Mouse (Mus musculus) megakaryocyte-erythroid progenitor cell, adult 5-6 weeks (primary cell): ENCODE measurements around the gene Hoxd12. TPM values are rescaled to one million over a fixed set of nuclear protein-coding genes. Genes with fewer than 3 reads are reported as not detected.

Experiments used
- ATAC-seq: replicated peaks from 2 replicates; pipeline ENCODE4 v1.8.0; 2016; ENCODE audit warnings: mild to moderate bottlenecking, inconsistent platforms; ENCODE audit not compliant: severe bottlenecking, poor library complexity, low FRiP score, low TSS enrichment
- total RNA-seq, 2 experiments: library from RNA; stranded (forward) in 1 of 2; stranded (reverse) in 1 of 2; fragments of 200-1000, 215-1000 nt in 1 of 2; fragments of >200 nt in 1 of 2; fragmentation: Nextera tagmentation in 1 of 2; gene quantifications; 2 replicates each; pipeline ENCODE4 v1.2.3; 2014 to 2017

Hoxd12 gene
- total RNA-seq, 2 experiments from 2014 or later = not detected

DNA sequence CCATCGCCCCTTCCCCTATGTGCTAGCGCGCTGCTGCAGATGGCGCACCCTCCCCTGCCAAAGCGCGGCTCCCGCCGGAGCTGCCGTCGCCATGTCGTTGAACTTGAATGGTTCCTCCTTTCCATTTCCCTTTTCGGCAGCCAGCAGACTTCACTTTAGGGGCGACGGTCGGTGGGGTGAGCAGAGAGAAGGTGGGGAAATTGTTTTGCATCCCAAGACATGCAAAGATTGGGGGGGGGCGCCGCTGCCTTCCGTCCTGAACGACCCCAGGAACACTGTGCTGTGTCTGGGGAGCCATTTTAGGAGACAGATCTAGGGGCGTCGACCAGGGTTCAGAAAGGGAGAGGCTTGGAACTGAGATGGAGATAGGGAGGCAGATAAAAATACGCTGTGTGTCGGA, 5.2 kb downstream of the Hoxd12 start:
- ATAC-seq = no peak

DNA sequence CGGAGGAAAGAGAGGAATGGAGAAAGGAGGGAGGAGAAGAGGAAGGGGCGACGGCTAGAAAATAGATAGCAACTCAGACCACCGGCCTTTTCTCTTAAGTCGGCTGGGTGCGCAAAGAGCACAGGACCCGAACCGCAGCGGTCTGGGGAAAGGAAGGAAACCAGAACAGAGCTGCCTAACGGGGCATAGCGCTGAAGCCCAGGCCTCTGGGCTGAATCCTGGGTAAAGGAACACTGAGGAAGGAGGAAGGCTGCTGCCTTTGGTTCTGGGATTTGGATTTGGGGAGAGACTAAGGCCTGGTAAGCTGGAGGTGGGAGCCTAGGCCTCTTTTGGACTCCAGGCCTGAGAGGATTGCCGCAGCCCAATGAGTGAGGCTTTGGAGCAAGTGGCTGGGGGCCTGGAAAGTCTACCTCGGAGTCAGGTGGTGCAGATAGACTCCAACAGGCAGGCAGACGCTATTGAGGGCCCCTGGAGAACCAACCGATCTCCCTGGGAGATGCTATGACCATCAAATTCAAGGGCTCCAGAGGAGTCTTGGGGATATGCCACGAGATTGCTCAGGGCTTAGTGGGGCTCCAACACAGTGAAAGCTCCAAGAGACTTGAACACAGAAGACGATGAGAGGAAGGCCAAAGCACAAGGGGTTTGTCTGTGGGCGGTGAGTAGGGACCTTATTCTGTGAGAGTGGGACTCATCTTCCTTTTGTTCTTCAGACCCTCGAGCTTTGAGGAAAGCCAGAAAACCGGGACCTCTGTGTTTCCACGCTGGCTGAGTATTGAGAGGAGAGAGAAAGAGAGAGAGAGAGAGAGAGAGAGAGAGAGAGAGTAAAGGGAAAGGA, 6.0 kb downstream of the Hoxd12 start:
- no peak for ATAC-seq

DNA sequence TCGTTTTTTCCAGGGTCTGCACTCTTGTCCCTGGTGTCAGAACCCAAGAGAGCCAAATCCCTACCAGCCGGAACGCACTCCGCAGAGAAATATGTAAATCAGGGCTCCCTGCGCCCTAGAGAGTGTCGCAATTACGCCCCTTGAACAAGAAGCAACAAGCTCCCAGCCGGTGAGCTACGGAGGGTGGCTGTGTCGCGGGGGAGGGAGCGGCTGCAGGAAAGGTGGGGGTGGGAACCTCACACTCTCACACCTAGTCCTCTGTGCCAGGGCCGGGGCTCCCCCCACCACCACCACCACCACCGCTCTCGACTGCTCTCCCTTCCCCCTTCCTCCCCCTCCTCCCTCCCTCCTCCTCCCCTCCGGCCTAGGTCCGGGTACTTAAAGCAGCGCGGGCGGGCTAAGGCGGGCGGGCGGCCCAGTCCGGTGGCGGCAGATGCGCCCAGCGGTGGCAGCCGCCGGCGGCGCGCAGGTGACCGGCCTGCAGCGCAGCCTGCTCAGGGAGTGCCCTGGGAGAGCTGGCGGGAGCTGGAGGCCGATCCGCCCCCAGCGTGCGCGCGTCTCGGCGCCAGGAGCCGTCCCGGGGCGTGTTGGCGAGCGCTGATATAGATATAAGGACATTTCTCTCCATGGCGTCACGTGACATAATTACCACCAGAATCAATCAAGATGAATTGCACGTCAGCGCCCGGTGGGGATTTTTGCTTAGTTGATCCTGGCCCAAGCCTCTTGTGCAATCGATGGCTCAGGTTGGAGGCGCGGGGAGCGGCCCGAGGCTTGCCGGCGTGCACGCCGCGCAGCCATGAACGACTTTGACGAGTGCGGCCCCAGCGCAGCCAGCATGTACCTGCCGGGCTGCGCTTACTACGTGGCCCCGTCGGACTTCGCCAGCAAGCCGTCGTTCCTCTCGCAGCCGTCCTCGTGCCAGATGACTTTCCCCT, 7.0 kb downstream of the Hoxd12 start:
- no peak for ATAC-seq

DNA sequence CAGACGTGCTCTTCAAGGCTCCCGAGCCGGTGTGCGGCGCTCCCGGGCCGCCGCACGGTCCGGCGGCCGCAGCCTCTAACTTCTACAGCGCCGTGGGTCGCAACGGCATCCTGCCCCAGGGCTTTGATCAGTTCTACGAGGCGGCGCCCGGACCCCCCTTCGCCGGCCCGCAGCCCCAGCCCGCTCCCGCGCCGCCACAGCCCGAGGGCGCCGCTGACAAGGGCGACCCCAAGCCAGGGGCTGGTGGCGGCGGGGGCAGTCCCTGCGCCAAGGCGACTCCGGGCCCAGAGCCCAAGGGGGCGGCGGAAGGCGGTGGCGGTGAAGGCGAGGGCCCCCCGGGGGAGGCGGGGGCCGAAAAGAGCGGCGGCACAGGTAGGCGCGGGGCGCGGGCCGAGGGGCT, 8.0 kb downstream of the Hoxd12 start:
- ATAC-seq = no peak

DNA sequence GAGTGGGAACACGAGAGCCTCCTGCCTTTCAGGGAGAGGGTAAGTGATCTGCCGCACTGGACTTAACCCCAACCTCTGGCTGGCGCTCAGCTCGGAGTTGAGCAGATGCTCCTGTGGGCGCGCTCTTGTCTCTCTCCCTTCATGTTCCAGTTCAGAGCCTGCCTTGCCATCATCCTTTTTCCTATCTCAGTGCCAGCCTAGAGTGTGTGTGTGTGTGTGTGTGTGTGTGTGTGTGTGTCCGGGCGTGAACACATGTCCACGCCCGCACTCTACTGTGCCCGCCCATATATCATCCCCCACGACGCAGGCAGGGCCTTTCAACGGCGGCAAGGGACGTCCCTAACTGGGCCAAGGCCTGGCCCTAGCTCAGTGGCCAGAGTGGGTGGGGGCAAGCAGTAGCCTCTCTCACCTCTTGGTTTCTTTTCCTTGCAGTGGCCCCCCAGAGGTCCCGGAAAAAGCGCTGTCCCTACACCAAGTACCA, 8.7 kb downstream of the Hoxd12 start:
- no peak for ATAC-seq

DNA sequence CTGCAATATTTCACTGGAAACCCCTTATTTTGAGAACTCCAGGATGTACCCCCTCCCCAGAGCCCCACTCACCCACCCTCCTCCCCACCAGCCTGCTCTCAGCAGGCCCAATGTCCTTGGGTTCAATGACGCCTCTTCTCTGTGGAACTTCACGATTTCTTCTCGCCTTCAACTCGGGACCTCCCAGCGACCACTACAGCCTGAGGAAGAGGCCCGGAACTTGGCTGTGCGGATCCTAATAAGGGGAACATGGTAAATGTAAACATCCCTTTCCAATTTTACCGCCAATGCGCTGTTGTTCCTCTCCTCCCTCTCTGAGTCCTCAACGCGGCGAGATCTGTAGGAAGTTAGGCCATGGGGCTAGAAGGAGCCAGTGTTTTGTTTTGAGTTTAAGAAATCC, 9.3 kb downstream of the Hoxd12 start:
- ATAC-seq = no peak

DNA sequence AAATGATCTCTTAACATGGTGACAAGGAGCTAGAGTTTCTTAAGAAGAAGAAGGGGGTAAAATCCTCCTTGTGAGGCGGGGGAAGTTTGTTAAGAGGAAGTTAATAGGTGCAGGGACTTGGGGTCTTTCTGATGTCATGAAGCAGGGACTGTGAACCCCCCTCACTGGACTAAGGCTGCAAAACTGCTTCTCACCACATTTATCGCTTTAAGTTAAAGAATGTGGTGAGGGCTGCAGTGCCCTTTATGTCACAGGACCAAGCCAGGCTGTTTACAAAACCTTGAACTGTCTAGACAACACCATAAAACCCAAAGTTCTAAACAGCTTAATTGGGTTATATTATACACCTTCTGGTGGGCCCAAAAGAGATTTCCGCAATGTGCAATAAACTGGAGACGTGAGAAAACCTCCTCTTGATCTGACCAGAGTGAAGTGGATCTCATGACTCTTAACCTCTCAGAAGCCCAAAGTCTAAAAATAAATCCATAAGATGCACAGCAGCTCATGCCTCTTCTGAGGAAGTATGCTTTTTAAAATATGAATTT, 10.3 kb downstream of the Hoxd12 start:
- ATAC-seq = no peak

DNA sequence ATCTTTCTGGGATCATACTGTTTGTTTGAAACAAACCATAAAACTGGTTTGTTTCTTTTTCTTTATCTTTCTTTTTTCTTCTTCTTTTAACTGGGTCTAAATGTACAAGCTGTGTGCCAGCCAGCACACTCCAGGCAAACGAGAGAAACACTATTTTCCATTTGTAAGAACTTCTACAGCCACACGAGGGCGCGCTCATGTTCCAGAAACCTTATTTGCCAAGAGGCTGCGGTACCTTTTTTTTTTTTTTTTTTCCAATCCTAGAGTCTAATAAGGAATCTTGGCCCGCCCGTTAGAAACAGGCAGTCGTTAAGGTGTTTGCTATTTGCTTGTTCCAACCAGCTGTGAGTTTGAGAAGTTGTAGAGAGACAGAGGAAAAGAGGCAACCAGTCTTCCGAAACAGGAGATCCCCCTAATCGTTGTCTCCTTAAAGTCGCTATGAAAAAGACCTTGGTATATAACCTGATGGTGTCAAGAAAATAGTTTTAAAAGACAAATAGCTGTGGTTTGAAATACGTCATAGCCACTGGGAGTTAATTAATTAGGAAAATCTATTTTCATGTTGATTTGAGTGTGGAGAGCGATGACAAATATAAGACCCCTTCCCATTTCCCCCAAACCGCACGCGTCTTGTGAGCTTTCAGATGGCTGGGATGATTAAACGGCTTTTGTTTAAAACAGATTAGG, 11.6 kb downstream of the Hoxd12 start:
- no peak for ATAC-seq

DNA sequence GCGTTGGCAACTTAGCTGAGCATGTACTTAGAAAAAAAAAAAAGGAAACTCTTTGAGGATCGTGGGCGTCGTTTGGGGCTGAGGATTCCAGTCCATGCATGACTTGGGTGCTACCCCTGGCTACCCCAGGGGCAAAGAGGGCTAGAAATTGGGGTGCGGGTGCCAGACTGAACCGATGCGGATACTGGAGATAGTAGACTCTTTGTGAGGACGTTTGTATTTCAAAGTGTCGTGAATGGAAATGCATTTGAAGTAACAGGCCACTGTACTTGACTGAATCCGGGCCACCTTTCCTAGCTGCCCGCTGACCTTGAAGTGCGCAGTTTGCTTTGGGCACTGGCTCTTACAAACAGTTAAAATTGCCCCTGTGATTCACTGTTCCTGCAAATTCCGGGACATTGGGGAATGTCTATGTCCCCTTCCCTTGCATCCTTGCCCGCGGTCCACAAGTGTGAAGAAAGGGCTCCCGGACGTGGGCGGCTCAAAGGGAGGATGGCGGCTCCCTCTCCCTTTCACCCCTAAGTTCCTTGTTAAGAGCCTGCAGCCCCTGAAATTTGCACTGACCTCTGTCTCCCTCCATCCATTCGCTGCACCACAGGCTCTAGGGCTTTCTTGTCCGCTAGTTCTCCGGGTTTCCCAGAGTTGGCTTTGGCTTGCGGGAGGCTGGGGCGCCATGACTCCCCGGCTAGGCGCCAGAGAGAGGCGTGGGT, 12.3 kb downstream of the Hoxd12 start:
- no peak for ATAC-seq

DNA sequence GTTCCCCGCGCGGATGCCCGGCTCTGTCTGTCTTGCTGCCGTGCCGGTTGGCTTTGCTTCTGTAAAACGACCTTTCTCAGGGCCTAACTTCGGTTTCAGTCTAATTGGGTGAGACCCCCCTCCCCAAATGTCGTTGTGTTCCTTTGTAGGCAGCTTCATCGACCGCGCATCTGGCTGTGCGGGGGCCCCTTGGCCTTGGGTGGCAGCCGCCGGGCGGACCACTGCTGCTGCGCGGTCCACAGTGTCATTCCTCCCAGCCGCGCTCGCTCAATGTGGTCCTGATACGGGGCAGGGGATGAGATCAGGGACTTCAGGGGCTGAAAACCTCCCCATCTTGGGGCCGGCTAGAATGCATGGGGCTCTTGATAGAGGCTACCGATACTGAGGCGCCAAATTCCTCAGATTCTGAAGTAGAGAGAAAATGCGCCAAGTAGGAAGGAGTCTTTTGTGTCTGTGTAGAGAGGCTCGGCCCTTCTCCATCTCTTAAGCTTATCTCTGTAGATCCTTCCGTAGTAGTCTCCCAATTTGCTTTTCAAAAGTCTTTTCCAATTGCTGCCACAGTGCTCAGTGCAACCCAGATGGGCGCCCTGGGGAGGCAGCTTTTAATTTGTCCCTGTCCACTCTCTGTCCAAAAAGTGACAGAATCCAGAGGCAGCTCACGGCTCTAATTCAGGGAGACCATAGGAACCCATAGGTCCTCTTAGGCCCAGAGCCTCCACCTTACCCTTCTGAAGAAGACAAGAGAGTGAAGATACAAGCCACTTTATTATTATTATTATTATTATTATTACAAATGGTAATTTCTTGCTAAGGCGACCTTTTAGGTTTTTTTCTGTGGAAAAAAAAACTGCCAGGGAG, 13.1 kb downstream of the Hoxd12 start:
- ATAC-seq = no peak

DNA sequence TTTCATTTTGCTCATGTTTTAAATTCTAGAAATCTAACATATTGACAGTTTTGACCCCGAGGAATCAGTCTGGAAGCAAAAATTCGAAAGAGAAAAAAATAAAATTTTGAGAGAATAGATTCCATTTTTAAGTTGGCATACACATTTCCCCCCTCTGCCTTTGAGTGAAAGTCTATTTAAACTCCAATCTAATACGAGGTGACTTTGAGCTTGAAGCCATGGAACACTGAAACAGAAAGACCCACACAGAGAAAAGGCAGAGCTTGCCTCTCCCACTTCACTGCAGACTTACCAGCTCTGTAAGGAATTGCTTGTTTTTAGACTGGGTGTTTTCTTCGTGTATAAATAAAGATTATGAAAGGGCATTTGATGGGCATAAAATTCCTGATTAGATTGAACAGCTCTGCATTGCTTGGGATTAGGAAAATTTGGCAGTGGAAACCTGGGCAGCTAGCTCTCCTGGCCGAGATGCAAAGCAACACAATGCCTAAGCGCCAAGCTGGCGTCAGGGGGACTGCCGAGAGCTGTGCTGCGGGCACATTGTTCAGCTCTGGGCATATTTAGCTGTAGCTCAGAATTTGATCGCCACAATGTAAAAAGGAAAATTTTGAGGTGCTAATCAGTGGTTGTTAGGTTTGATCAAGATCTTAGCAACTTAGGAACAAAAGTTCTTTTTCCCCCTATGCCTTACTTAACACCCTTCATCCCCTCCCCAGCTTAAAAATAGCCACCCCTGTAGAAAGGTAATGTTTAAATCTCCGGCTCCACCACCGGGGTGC, 14.2 kb downstream of the Hoxd12 start:
- ATAC-seq = no peak

DNA sequence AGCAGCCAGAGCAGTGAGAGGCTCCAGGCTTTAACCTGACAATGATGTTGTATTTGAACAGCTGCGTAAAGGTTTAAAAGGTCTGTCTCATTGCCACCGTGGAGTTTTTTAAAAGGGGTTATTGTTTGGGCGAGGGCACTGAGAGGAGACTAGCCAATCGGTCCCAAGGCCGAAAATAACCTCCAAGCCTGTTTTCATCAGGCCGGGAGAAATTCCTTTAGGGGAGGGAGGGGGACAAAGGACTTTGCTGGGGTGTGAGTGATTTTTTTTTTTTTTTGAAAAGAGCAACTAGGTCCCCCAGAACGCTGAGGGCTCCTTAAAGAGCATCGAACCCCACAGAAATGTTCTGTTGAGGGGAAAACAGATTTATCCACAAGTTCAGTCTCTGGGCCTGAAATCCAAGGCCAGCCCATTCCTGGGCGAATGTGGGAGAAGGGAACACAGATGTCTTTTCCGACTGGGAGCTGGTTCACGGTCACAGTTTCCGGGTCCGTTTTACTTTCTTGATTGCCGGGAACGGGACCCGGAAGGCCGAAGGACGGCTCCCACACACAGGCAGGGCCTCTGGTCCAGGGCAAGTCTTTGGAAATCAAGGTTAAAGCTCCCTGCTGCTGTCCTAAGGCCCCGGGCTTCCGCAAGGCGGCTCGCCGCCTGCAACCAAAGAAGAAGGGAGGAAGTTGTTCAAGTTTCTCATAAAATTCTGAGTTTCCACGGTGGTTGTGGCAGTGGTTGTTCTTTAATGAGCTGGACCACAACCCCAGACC, 14.9 kb downstream of the Hoxd12 start:
- no peak for ATAC-seq

DNA sequence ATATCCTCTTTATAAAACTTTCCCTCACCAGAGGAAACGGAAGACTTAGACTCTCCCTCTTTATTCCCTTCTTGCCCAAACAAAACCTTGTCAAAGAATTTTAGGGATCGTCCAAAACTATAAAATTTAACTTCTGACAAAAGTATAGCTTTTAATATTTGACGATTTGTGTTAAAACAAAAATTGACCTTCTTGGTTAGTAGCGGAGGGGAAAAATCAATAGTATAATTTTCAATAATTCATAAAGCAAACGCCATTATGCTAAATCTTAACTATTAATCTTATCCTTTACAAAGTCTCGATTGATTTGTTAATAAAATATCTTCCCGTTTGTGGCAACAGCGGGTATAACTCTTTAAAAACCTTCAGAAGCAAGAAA, 15.5 kb downstream of the Hoxd12 start:
- ATAC-seq = no peak

DNA sequence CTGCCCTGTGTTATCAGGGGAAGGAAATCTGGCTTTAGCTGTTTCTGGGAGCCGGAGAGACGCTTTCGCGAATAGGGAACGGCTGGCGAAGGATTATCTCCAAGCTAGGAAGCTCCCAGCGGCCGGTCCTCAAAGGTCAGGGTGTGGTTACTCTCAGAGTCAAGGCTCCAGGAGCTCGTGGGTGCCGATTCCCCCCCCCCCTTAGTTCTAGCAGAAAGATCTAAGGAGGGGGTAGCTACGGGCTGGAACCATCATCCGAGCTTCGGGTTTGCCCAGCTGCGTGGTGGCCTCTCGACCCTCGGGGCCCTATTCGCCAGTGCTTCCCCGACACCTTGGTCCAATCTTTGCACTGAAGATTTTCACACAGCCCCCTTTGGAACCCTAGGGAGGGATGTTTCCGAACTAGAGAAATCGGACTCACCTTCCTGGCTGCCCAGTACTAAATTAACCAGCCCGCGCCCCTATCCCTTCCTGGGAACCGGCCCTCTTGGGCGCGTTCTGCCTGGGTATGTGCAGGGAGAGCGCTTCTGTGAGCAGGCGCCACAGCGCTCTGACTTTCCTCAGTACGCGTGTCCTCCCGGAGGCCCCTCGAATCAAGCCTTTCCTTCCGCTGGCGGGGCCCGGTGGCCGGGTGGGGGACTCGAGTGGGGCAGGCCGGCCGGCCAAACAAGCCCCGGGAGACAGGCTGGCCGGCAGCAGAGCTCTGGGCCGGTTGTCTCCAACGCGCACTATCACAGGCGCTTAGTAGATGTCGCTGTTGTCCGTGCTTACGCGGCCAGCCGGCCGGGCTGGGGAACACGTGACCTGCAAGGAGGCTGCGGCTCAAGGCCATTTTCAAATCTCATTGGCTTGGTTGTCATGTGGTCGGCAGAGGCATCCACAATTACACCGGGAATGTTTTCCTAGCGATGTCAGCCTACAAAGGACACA, 16.5 kb downstream of the Hoxd12 start, which contains the start of gene Hoxd10:
Gene Hoxd10, plus strand, starts transcription at position 903 of the 930 bp plus-strand sequence.
- no peak for ATAC-seq

DNA sequence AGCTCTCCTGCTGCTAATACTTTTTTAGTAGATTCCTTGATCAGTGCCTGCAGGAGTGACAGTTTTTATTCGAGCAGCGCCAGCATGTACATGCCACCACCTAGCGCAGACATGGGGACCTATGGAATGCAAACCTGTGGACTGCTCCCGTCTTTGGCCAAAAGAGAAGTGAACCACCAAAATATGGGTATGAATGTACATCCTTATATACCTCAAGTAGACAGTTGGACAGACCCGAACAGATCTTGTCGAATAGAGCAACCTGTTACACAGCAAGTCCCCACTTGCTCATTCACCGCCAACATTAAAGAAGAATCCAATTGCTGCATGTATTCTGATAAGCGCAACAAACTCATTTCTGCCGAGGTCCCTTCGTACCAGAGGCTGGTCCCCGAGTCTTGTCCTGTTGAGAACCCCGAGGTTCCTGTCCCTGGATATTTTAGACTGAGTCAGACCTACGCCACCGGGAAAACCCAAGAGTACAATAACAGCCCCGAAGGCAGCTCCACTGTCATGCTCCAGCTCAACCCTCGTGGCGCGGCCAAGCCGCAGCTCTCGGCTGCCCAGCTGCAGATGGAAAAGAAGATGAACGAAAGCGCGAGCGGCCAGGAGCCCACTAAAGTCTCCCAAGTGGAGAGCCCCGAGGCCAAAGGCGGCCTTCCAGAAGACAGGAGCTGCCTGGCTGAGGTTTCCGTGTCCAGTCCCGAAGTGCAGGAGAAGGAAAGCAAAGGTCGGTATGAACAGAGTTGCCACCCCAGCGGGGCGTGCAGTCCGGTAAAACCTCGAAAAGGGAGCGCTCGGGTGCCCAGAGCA, 17.4 kb downstream of the Hoxd12 start:
- no peak for ATAC-seq
